Mouse (Mus musculus) right cerebral cortex, adult 2 months (tissue): ENCODE data around the gene Arhgef3.
A peak's percentile ranks its signal among the peaks of the same experiment; 100 is the strongest.

ENCODE experiments used
- DNase-seq, 2 experiments: peaks; one replicate each; pipeline ENCODE4 v3.0.0; 2021 to 2022; ENCODE audit warnings: low spot score in 2 of 2

The Arhgef3 gene

DNA sequence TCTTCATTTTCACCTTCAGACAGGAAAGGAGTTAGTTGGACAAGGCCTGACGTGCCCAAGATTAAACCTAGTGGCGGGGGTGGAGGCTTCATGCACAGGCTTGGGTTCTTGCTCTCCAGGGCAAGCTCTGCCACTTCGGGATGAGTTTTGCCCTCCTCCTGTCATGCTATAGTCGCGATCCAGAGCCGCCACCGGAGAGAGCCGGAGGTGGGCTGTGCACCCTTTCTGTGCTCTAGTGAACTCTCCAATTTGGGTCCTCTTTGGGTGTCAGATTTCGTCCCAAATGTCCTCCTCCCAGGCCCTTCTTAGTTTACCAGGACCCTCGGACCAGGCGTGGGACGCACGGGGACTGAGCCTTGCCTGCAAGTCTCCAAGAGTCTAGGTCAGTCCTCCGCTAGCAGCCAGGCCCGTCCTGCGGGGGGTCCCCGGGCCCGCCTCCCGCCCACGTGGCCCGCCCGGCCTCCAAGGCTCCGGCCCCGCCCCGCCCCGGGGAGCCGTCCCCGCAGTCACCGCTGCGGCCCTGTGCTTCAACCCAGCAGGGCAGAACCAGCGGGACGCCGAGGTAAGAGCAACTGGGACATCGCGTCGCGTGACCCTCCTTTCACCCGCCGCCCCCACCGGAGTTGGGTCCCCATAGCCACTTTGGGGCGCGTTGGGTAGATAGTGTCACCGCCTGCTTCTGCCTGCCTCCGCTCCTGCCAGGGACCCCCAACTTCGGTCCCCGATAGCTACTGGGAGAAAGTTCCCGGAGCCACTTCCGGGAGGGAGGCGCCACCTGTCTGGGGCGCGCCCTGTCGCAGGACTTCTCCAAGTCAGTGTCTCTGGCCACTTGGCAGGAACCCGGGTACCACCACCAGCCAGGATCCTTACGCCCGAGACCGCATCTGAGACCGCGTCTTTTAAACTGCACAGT, at the start of gene Arhgef3:
Gene Arhgef3 (plus strand): TSS at position 538 of the 913 bp plus-strand sequence.
- DNase-seq: no peak

DNA sequence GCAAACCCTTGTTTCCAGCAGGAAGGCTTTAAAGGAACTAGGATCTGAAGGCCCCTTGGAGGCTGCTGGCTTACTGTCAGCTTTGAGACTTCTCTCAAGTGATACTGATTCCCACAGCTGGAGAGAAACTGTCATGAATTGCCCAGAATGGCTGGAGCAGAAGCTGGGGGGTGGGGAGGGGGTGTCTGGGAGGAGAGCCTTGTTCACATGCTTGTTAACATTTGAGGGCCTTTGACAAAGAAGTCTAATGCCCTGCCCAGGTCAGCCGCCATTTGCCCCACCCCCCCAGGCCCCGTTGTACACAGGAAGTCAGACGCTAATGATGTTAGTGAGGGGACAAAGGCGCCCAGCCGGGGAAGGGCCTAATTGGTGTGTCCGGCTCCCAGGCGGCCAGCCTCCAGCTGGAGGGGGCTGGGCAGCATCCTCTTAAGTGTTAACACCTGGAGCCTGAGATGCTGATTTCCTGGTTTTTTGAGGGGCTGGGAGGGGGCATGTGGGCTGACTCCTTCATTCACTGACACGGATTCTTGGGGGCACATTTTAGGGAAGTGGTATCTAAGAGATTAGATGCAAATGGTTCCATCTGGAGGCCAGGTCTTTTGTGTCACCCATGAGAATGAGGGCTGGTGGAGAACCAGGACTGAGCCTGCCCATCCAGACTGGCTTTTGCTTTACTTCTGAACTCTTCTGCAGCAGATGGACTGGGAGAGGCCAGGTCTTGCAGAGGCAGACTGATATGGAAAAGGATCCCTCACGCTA, 48.3 kb upstream of the Arhgef3 start:
- no peak for DNase-seq

DNA sequence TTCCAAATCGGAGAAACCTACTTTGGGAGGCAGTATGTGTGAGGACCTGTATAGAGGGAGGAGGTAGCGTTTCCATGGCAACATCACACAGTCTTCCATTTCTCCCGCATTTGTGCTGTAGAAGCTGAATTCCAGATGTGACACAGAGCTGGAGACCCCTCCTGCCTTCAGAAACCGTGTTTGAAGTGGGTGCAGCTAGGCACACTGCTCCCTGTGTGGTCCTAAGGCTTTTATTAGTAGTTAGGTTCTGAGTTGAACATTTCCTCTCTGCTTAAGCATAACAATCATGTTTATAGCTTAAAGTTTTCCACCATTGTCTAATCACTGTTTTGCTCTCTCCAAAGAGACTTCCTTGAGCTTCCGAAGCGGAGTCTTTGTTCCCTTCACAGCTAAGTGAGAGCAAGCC, 46.8 kb upstream of the Arhgef3 start:
- no peak for DNase-seq

DNA sequence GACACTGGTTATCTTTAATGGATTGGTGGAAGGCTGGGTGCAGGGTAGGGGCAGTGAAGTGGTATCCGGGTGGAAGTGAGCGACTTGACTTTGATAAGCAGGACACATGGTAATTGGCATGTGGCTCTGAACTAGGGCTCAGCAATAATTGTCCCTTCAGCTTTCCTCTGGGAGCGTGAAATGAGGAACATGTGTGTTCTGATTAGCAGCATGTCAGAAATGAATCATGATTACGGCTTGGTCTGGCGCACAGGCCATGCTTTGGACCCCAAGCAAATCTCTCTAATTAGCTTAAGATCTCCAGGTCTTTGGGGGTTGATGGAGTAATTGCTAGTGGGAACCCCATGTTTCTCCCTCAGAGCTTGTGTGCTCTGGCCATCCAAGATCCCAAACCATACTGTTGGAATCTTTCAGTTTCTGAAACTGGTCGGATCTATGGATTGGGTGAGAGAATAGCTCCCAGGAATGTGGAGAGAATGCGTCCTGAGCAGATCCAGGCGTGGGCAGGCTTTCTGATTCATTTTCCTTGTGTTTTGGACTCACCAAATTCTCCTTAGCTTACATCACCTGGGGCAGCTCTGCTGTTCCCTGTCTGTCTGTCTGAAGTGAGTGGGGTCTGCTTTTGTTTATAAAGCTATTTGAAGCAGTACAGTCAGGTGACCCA, 45.1 kb upstream of the Arhgef3 start:
- DNase-seq: no peak

DNA sequence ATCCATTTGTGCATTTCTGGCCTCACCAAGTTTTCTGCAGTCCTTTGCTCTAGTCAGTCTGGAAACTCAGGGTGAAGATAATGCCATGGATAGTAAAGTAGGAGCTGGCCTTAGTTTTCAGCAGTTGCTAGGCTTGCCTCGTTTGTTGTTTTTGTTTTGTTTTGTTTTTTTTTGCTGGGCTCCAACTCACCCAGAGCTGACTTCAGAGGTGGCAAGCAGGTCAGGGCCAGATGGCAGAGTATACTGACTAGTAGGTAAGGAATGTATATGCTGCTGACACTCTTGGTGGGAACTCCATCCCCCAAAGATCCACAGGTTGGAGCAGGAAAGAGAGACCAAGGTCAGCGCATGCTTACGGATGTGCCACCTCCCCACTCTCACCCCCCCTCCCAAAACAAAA, 44.6 kb upstream of the Arhgef3 start:
- DNase-seq: no peak

DNA sequence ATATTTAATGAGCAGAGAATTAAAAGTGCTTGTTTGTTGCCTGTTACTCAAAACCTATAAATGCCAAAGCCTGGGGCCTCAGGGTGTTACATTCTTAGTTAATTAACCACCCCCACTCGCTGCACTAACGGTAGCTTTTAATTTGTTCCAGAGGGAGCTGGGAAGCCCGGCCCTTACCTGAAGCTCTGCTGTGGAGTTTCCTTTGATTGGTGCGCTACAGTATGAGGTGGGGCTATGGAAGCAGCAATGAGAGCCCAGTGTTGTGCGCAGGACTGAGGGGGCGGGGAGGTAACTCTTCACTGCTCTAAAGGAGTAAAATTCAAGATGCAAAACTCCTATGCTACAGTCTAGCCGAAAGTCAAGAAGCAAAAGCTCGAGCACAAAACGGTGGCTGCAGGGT, 43.9 kb upstream of the Arhgef3 start:
- no peak for DNase-seq

DNA sequence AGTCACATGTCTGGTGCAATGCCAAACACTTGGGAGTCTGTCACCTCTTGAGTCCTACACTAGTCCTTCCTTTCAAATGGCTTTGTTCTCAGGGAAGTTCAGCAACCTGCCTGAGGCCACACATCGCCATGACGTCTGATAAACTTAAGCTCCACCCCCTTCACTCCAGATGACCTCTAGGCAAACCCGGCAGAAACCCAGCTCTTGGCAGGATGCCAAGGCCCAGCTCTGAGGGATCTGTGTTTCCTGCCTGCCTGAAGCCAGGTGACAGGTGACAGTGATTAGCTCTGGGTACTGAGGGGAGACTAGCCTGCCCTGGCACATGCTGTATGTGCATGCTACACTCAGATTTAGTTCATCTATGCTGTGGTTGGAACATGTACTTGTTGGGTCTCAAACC, 42.7 kb upstream of the Arhgef3 start:
- no peak for DNase-seq

DNA sequence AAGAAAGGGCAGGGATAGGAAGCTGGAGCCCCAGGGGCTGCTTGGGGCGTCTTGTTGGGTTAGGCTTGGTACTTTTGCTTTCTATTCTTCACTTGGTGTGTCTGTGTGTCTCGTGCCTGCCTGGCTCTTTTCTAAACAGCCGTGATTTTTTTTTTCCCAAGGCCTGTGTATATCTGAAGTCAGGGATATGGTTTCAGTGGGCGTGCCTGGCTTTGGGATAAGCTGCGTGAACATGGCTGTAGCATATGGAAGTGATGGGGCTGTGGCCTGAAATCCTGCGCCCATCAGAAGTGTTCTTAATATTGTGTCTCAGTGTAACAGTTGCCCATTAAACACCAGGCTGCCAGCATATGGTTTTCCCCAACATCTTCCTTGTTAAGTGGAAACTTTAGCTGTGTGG, 39.6 kb upstream of the Arhgef3 start:
- DNase-seq: no peak

DNA sequence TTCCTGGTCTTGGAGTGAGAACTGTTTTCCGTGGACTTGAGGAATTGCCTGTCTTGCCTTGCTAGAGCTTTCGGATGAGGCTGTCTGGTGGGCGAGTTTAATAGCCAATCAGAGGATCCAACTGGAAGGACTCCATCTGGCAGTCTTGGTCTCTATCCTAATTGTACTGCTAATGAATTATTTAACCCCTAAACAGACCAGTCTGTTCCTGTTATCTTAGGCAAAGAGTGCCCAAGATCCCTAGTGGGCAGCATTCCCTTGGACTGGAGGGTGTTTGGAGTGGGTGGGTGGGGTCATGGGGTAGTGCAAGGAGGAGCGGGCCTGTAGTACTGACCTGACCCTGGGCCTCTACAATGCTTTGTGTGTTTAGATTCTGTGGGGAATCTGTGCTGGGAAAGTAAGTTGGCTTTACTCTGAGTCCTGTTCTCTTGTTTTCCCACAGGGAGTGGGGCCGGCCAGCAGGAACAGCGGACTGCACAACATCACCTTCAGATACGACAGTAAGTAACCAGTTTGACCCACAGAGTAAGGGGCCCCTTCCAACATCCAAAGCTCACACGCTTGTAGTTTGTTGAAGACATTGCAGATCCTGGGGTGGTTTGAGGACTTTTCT, 38.7 kb upstream of the Arhgef3 start:
- DNase-seq: no peak

DNA sequence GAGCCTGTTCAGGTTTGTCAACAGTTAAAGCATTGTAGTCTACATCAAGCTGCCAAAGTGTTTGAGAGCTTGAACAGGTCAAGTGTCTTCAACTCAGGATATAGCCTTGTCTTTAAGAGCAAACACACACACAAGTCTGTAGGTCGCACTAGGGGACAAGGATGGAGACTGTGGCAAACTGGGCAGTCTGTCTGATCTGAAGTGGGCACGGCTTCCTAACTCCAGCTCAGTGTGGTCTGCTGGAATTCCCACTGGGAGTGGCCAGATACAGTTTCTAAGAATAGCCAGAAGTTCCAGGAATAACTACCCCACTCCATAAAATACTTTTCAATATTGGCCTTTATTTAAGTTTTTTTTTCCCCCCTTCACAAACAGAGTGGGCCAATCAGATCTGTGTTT, 38.2 kb upstream of the Arhgef3 start:
- DNase-seq: no peak

DNA sequence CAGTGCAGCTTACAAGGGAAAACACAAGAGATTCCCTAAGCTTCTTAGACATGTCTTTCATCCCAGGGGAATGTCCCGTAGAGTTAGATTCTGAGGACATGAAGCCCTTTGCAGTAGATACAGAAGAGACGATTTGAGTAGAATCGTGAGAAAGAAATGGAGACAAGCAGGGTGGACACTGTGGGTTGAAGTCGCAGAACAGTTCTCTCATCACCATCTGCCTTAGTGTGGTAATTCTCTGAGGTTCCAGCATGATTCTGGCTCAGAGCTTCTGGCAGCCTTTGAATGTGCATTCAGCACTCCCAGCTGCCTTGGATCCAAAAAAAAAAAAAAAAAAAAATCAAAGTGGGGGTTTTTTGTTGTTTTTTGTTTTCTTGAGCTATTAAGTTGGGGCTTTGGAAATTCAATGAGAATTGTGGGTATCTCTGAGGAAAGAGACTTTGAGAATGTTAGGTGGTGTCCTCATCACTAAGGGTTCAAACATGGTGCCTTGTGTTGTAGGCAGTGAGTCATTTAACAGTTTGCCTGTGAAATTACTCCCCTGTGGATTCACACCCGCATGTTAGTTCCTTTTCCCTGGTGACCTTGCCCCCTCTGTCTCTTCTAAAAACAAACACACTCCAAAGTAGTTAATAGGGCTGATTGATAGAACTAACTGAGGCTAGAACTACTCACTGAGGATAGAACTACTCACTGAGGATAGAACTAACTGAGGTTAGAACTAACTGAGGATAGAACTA, 33.0 kb upstream of the Arhgef3 start:
- peak; percentile 24 to 46 for DNase-seq

DNA sequence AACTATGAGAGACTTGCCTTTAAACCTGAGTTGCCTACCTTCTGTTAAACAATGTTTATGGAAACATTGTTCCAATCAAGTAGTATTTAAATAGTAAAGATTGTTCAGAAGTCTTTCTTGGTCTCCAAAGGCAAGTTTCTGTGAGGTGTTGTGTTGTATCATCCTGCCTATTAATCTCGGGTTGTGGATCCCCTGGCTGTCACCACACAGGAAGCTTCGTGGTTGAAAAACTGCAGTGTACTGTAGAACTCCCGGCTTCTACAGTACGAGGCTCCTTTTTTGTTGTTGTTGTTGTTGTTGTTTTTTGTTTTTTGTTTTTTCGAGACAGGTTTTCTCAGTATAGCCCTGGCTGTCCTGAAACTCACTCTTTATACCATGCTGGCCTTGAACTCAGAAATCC, 29.2 kb upstream of the Arhgef3 start:
- no peak for DNase-seq

DNA sequence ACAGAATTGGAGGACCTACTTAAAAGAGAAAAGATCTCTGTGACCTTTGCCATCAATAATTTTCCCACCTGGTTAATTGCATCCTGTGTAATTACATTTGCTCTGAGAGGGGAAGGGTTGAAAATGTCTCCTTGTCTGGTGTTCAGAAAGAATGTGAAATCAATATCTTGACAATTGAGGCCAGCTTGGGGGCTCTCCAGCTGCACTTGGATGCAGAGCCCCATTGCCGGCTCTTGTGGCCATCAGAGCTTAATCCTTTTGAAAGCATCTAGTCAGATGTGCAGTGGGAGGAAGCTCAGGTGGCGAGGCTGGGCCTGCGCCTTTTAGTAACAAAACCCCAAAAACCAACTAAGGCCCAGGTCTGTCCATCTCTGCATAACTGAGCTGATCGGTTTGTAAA, 28.7 kb upstream of the Arhgef3 start:
- DNase-seq: no peak

DNA sequence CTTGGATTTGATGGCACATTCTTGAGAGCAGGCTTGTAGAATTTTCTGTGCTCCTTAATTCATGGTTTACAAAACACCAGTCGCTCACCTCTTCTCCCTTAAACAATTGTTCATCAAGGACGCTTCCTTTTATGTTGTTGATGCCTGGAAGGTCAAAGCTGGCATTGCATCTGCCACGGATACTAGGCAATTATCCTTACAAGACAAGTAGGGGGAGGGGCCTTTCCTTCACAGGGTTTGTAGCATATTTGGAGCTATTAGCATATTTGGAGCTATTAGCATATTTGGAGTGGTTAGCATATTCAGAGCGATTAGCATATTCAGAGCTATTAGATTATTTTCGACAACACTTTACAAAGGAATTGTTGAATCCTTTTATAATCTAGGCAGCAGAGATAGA, 20.5 kb upstream of the Arhgef3 start:
- no peak for DNase-seq

DNA sequence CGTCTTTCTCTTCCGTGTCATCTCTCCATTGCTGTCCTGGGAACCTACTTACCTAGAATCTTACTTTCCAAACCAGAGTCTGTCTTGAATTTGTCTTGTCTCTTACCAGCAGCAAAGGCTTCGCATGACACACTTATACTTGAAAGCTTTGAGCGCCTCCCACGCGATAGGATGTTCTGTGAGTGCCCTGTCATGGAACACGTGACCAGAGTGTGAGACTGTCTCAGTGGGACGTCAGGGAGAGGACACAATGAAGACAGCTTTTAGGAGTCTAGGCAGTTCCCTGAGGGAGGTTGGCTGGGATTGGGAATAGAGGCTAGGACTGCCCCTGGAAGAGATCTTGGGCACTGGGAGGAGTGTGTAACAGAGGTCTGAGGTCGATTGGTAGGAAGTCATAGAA, 18.6 kb upstream of the Arhgef3 start:
- DNase-seq: no peak

DNA sequence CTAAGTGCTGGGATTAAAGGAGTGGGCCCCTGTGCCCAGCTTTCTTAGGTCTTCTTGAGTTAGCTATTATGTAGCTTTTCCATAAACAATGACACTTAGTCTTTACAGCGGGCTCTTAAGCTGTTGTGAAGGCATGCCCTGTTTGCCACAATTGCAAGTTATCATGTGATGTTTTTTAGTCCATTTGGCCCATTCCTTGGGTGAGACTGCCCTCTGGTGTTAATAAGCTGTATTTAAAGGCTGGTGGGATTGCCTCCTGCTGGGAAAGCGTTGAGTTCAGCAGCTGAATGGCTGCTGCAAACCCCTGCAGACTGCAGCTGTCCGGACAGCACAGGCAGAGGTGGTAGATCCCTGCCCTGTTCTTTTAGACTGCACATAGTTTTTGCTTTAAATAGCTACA, 17.9 kb upstream of the Arhgef3 start:
- DNase-seq: peak; percentile 81

DNA sequence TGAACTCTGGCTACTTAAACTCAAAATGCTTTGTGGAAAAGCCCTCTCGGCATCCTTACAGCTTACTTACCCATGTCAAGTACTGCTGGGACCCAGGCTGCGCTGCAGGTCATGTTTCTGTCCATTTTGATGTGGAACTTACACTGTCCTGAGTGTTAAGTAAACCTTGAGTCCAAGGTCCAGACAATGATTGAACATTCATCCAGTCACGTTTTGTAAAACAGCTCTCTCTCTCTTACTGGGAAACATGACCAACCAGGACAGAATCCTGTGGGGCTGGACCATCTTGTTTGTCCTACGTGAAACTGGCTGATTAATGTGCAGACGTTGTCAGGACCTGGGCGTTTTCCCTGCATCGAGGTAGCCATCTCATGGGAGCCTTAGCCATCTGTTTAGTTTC, 13.0 kb upstream of the Arhgef3 start:
- DNase-seq: no peak

DNA sequence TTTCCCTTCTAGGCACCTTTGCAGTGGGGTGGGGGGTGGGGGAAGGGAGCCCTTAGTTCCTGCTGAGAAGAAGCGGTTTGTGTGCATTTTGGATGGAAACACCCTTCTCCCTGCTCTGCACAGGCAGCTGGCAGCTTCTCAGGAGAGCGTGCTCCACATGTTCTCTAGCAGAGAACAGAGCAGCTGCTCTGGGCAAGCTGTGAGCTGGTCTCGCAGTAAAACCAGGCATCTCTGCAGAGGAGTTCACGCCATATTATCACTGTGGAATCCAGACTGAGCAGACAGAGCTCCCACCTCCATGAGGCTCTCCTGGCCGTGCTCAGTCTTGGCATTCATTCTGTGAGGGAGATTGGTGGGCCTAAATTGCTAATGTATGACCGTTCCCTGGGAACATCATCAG, 12.0 kb upstream of the Arhgef3 start:
- DNase-seq: peak in 1 of 2 experiments; percentile 26

DNA sequence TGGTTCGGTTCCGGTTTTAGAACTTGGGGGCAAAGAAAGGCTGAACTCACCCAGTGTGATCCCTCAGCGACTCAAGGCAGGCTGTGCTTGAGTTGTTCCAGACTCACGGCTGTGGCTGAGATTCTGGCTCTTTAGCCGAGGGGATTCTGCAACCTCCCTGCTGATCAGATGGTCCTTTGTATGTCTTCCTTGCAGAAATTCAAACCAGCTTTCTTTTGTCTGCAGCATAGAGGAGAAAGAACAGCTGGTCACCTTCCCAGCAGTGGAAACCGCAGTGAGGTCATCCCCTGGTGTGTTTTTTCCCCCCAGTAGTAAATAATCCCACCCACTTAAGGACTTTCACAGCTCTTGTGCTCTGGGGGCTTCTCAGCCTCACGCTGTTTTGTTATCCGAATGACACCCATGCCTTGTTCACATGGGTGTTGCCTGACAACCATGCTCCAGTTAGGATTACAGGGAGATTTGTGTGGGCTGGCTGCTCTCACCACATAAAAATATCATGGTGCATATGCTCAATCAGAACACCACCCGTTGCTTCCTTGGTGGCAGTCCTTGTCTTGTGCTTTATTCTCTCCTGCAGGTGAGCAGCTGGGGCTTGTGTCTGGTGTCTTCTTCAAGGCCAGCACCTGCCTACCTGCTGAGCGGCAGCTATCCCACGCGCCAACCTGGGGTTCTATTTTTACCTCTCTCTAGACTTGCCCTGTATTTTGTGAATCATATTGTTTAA, 8.8 kb upstream of the Arhgef3 start:
- DNase-seq: peak; percentile 57 to 61

DNA sequence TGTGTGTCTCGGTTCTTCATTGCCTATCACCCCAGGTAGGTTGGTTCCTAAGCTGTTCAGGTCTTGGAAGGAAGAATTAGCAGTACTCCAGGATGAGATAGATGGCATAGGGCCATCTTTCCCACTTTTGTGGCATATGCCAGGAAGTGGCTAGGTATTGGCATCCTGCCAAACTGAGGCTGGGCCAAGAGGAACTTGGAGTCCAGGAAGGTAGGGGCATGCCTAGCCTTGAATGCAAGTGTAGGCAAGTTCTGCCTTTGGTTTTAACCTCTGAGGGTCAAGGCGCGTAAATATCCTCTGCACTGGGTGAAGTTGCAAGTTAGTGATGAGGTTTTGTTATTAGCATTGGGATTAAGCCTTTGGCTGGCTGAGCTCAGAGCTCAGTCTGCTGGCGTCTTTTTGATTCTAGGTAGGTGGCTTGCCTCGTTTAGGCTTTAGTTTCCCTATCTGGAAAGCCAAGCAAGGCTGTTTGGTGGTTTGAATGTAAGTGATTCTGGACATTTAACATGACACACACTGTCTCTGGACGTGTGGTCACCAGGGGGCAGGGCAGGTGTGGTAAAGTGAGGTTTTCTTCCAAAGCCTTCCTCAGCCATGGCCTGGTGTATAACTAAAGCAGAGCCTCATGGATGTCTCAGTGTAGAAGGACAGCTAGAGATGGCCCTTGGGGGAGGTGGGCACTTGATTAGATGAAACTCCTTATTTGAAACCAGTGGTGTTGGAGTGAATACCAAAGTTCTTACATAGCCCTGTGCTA, 5.8 kb upstream of the Arhgef3 start:
- no peak for DNase-seq
